Comparison of ENCODE assay signal across 27 mouse cellular contexts in genomic region chr11:56160286-56160685, GRCm38 (mm10).
A peak's percentile ranks its signal among the peaks of the same experiment; 100 is the strongest.
DNase-seq lines count a peak whose midpoint lies in the region; ATAC-seq and TF ChIP-seq lines count a peak whose summit lies in the region.
"Had no signal": no experiment of that assay in that cellular context is flagged by ENCODE, and none has a peak within 500 bp of the region (broad histone marks: within the 10 kb centered on the region; RNA-seq: fewer than 3 reads in every experiment).

No protein-coding gene starts in this region.

- TF ChIP-seq RAD21 in CH12.LX (IDR thresholded peaks at IDR 0.05; ENCODE audit: low read depth, low read length), result no peak

- TF ChIP-seq POLR2A in CH12.LX (IDR thresholded peaks at IDR 0.05; ENCODE audit: low read depth, low read length), result no peak

- WGBS in lung, postnatal 0 days, result 47% methylated on average over 2 of the region's 2 CpGs
- WGBS in midbrain, embryonic 11.5 days, result 38% methylated on average over 2 of the region's 2 CpGs
- WGBS in midbrain, postnatal 0 days, result 11% methylated on average over 2 of the region's 2 CpGs

- no peak overlapping the region for H3K27ac ChIP-seq in lung, postnatal 0 days (ENCODE audit: low read length)
- no peak overlapping the region for H3K27ac ChIP-seq in midbrain, embryonic 11.5 days (ENCODE audit: low read depth, low read length)
- no peak overlapping the region for H3K27ac ChIP-seq in midbrain, postnatal 0 days (ENCODE audit: low read depth, low read length)
- no peak overlapping the region for H3K27ac ChIP-seq in CH12.LX (ENCODE audit: insufficient read depth, low read depth)
- H3K27ac ChIP-seq: forebrain, embryonic 10.5 days; forebrain, embryonic 13.5 days; heart, embryonic 15.5 days; hindbrain, embryonic 10.5 days had no signal

- H3K4me1 ChIP-seq in lung, postnatal 0 days (ENCODE audit: insufficient read depth, low read depth, low read length), result no peaks in the 10 kb centered on the region
- H3K4me1 ChIP-seq in midbrain, embryonic 11.5 days (ENCODE audit: control insufficient read depth, insufficient read depth, low read length), result no peaks in the 10 kb centered on the region
- H3K4me1 ChIP-seq in midbrain, postnatal 0 days (ENCODE audit: insufficient read depth, low read length), result no peaks in the 10 kb centered on the region
- H3K4me1 ChIP-seq in CH12.LX (ENCODE audit: control insufficient read depth in 1 of 2, insufficient read depth in 2 of 2), result peaks cover 0 to 10% of the 10 kb centered on the region in 2 experiments; a peak in 2 of 4 replicates
- H3K4me1 ChIP-seq: heart, embryonic 12.5 days; heart, embryonic 15.5 days had no signal

- no peak for TF ChIP-seq EP300 in lung, postnatal 0 days (IDR thresholded peaks at IDR 0.05)
- TF ChIP-seq EP300 in CH12.LX (IDR thresholded peaks at IDR 0.05; ENCODE audit: low read length), result no peak

- peak; percentile 16 for DNase-seq in lung, postnatal 0 days (ENCODE audit: low spot score)
- no peak for DNase-seq in lung, postnatal 4 days
- DNase-seq in midbrain, embryonic 11.5 days (ENCODE audit: low spot score, missing footprints), result peak; percentile 70
- DNase-seq in midbrain, postnatal 0 days (ENCODE audit: low spot score), result no peak
- DNase-seq in CH12.LX (ENCODE audit: extremely low read depth) (peak; percentile 43), NIH3T3 (ENCODE audit: low read depth) (peak; percentile 14)
- DNase-seq in c-Kit-positive CD71-positive TER-119-positive erythroid progenitor cells, embryonic 14.5 days (ENCODE audit: low spot score), result no peak
- no peak for DNase-seq in heart, adult 8-10 months (ENCODE audit: low spot score)
- DNase-seq: adrenal gland, adult 8-10 months; adrenal gland, postnatal 36 days; cerebellum, adult 11 months; cerebellum, adult 2 months; cerebellum, adult 9-11 months; cerebellum, postnatal 25 days; embryo, embryonic 11 days; gastrocnemius, postnatal 14 days; heart, adult 11 months; heart, postnatal 10 days; heart, postnatal 36 days had no signal

- no peaks in the 10 kb centered on the region for H3K27me3 ChIP-seq in lung, postnatal 0 days (replicated peaks; ENCODE audit: insufficient read depth, low read length)
- H3K27me3 ChIP-seq in midbrain, embryonic 11.5 days (ENCODE audit: control insufficient read depth, insufficient read depth, low read length), result no peaks in the 10 kb centered on the region
- H3K27me3 ChIP-seq in midbrain, postnatal 0 days (ENCODE audit: insufficient read depth, low read length), result no peaks in the 10 kb centered on the region
- peaks cover 9% of the 10 kb centered on the region for H3K27me3 ChIP-seq in CH12.LX (replicated peaks)
- H3K27me3 ChIP-seq: forebrain, embryonic 13.5 days; heart, embryonic 15.5 days had no signal

- TF ChIP-seq CTCF in lung, postnatal 0 days (IDR thresholded peaks at IDR 0.05), result no peak
- no peak for TF ChIP-seq CTCF in midbrain, postnatal 0 days (IDR thresholded peaks at IDR 0.05)
- no peak for TF ChIP-seq CTCF in CH12.LX (conservative IDR thresholded peaks at IDR 0.05 in 1 of 2, IDR thresholded peaks at IDR 0.05 in 1 of 2; ENCODE audit: low read depth in 2 of 2, low read length in 2 of 2)

- in situ Hi-C loops in CH12.LX (cut with MboI; ENCODE audit: low pct_ligation_motif_present, low pct_unique_long_range_greater_than_20kb, low sequenced_read_pairs), result no loop called here

- H3K9ac ChIP-seq in lung, postnatal 0 days (replicated peaks; ENCODE audit: low read depth), result no peak overlapping the region
- H3K9ac ChIP-seq in midbrain, embryonic 11.5 days (ENCODE audit: low read length), result no peak overlapping the region
- no peak overlapping the region for H3K9ac ChIP-seq in midbrain, postnatal 0 days (replicated peaks; ENCODE audit: low read length, poor library complexity, severe bottlenecking)
- no peak overlapping the region for H3K9ac ChIP-seq in CH12.LX (ENCODE audit: insufficient read depth, low read depth)
- H3K9ac ChIP-seq: forebrain, embryonic 13.5 days; heart, embryonic 12.5 days; heart, embryonic 15.5 days; hindbrain, embryonic 13.5 days had no signal

- no peaks in the 10 kb centered on the region for H3K36me3 ChIP-seq in lung, postnatal 0 days (ENCODE audit: insufficient read depth, low read length)
- no peaks in the 10 kb centered on the region for H3K36me3 ChIP-seq in midbrain, embryonic 11.5 days (ENCODE audit: control insufficient read depth, insufficient read depth, low read length)
- no peaks in the 10 kb centered on the region for H3K36me3 ChIP-seq in midbrain, postnatal 0 days (ENCODE audit: insufficient read depth, low read length)
- H3K36me3 ChIP-seq in CH12.LX (replicated peaks in 1 of 2; ENCODE audit: control insufficient read depth in 1 of 2, insufficient read depth in 1 of 2, low read length in 1 of 2), result no peaks in the 10 kb centered on the region
- H3K36me3 ChIP-seq: forebrain, embryonic 10.5 days; G1E; heart, embryonic 12.5 days; heart, embryonic 15.5 days; hindbrain, embryonic 10.5 days; hindbrain, embryonic 13.5 days had no signal

- no peak overlapping the region for H3K4me3 ChIP-seq in lung, postnatal 0 days (ENCODE audit: low read depth, low read length)
- no peak overlapping the region for H3K4me3 ChIP-seq in midbrain, embryonic 11.5 days (ENCODE audit: low read depth, low read length)
- H3K4me3 ChIP-seq in midbrain, postnatal 0 days (ENCODE audit: low read depth, low read length), result no peak overlapping the region
- H3K4me3 ChIP-seq in CH12.LX (replicated peaks in 1 of 3; ENCODE audit: low read depth in 2 of 3, low read length in 2 of 3, poor library complexity in 1 of 3), result no peak overlapping the region
- H3K4me3 ChIP-seq: forebrain, embryonic 10.5 days; forebrain, embryonic 13.5 days; heart, embryonic 12.5 days; heart, embryonic 15.5 days; hindbrain, embryonic 10.5 days; hindbrain, embryonic 13.5 days had no signal

- no peaks in the 10 kb centered on the region for H3K9me3 ChIP-seq in lung, postnatal 0 days (ENCODE audit: low read length)
- no peaks in the 10 kb centered on the region for H3K9me3 ChIP-seq in midbrain, embryonic 11.5 days (ENCODE audit: control insufficient read depth, low read length)
- H3K9me3 ChIP-seq in midbrain, postnatal 0 days (ENCODE audit: low read length), result no peaks in the 10 kb centered on the region
- no peaks in the 10 kb centered on the region for H3K9me3 ChIP-seq in CH12.LX (replicated peaks; ENCODE audit: low read length)
- H3K9me3 ChIP-seq: forebrain, embryonic 10.5 days; forebrain, embryonic 13.5 days; heart, embryonic 12.5 days; heart, embryonic 15.5 days; hindbrain, embryonic 10.5 days; hindbrain, embryonic 13.5 days had no signal

- H3K4me2 ChIP-seq in lung, postnatal 0 days (replicated peaks; ENCODE audit: low read depth, low read length), result no peak overlapping the region
- H3K4me2 ChIP-seq in midbrain, embryonic 11.5 days, result no peak overlapping the region
- no peak overlapping the region for H3K4me2 ChIP-seq in midbrain, postnatal 0 days (ENCODE audit: low read depth, low read length, poor library complexity, severe bottlenecking)
- H3K4me2 ChIP-seq in CH12.LX (ENCODE audit: insufficient read depth, low read depth, poor library complexity, severe bottlenecking), result no peak overlapping the region; the same call in 1 of the 2 replicates
- H3K4me2 ChIP-seq: forebrain, embryonic 13.5 days; heart, embryonic 12.5 days; heart, embryonic 15.5 days had no signal

- no peaks in the 10 kb centered on the region for H3K79me2 ChIP-seq in CH12.LX (replicated peaks; ENCODE audit: control insufficient read depth, extremely low read depth, insufficient read depth, poor library complexity, severe bottlenecking)

- dilution Hi-C loops in CH12.LX (cut with MboI; ENCODE audit: extremely low pct_ligation_motif_present, extremely low pct_unique_long_range_greater_than_20kb, low sequenced_read_pairs), result no loop called here

- no peak for ATAC-seq in lung, postnatal 0 days
- ATAC-seq in midbrain, embryonic 11.5 days (ENCODE audit: low FRiP score), result no peak
- no peak for ATAC-seq in midbrain, postnatal 0 days (ENCODE audit: low FRiP score)
- ATAC-seq: activated CD4-positive, CD25-positive, alpha-beta regulatory T cell, adult 4 months had no signal

TF ChIP-seq in CH12.LX, 34 proteins besides CTCF, POLR2A, EP300 and RAD21:
- TF ChIP-seq UBTF (IDR thresholded peaks at IDR 0.05; ENCODE audit: low read depth, low read length) (no peak), ZMIZ1 (IDR thresholded peaks at IDR 0.05; ENCODE audit: low read depth, low read length) (no peak), ZNF384 (IDR thresholded peaks at IDR 0.05; ENCODE audit: low read depth, low read length) (peak; percentile 22; the same call in 1 of the 2 replicates), IRF4 (IDR thresholded peaks at IDR 0.05; ENCODE audit: low read depth, low read length) (no peak), MXI1 (IDR thresholded peaks at IDR 0.05; ENCODE audit: low read depth, low read length) (no peak), ELF1 (IDR thresholded peaks at IDR 0.05; ENCODE audit: low read depth, low read length) (no peak)

Comparison
In these comparisons a context has a peak if more than half of its experiments do, and no peak if none do; other contexts are left out.
1. DNase-seq: peak in lung, postnatal 0 days (single experiment), midbrain, embryonic 11.5 days (single experiment), CH12.LX (single experiment) and NIH3T3 (single experiment); none in lung, postnatal 4 days (0 of 2), midbrain, postnatal 0 days (single experiment), c-Kit-positive CD71-positive TER-119-positive erythroid progenitor cells, embryonic 14.5 days (single experiment) and heart, adult 8-10 months (single experiment).